Mouse (Mus musculus) embryonic stem cell, embryonic (primary cell): Measurements from ENCODE around the gene Megf8.

Experiments used
- CTCF ChIA-PET, 4 experiments: fragments of 300-600 bp in 2 of 4; fragments of 350-600 bp in 2 of 4; sonication (Branson Sonifier 250); formaldehyde crosslinking; loops; one replicate each; lab custom pipeline; 2022; ENCODE audit warnings: inconsistent platforms in 2 of 4; lab: Charles Lee
- POLR2A ChIA-PET, 4 experiments: fragments of 300-600 bp in 2 of 4; fragments of 350-600 bp in 2 of 4; sonication (Branson Sonifier 250); formaldehyde crosslinking; loops; one replicate each; lab custom pipeline; 2022; ENCODE audit warnings: antibody characterized with exemption in 4 of 4, inconsistent platforms in 1 of 4; lab: Charles Lee

Megf8 gene

GRCm38 (mm10) chr7:25323219-25323618 is 6.3 kb downstream of the Megf8 start:
- ChIA-PET CTCF (interaction anchor here in 1 of 4 experiments (0.7 to 3.8 kb wide), 2 partner anchors 11 to 56 kb away, joined by 3 to 28 read pairs; no protein-coding TSS in a partner anchor), POLR2A (interaction anchor here in 2 of 4 experiments (0.8 to 1.9 kb wide), 7 partner anchors 10 to 72 kb away, joined by 3 to 7 read pairs (median 4); partner anchors contain the start of gene Pafah1b3 (in 1 of the 2))

- CTCF ChIA-PET: interaction anchor here in 1 of 4 experiments (0.8 to 1.6 kb wide), 4 partner anchors 9 to 226 kb away, joined by 3 to 6 read pairs (median 4); partner anchors contain the start of genes Gsk3a and Megf8
- POLR2A ChIA-PET: interaction anchor here in 2 of 4 experiments (0.6 to 1.2 kb wide), 6 partner anchors 8 to 115 kb away, joined by 3 to 6 read pairs (median 4); partner anchors contain the start of genes Megf8 (in 1 of the 2) and Pafah1b3 (in 1 of the 2)
These were observed 8.5 kb downstream of the Megf8 start for GRCm38 (mm10) chr7:25325431-25325830.

DNA sequence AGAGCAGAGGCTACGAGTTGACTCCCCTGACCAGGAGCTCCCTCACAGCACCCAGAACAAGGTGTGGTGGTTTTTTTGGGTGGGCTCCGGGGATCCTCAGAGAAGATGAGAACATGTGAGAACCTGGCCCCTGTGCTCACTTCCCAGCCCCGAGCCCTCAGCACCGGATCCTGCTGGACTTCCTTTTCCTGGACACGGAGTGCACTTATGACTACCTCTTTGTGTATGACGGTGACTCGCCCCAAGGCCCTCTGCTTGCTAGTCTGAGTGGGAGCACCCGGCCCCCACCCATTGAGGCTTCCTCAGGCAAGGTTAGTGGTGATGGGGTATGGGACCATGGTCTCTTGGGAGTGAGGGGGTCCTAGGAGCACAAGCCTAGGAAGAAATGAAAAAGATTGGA is 9.3 kb downstream of the Megf8 start:
- POLR2A ChIA-PET: interaction anchor here in 2 of 4 experiments (0.6 to 1.2 kb wide), 3 partner anchors 10 to 62 kb away, joined by 3 to 4 read pairs (median 4); partner anchors contain the start of genes Megf8 (in 1 of the 2) and Pafah1b3 (in 1 of the 2)

GRCm38 (mm10) chr7:25333596-25334307 is 16.8 kb downstream of the Megf8 start:
- CTCF ChIA-PET: interaction anchor here (0.5 to 3.3 kb wide), 77 partner anchors 9 to 322 kb away, joined by 3 to 28 read pairs (median 4); partner anchors contain the start of genes Megf8 (in 3 of the 4), Pafah1b3 (in 3 of the 4), Tmem145 (in 2 of the 4) and Dedd2 (in 1 of the 4)
- POLR2A ChIA-PET: interaction anchor here (0.6 to 2.1 kb wide), 11 partner anchors 8 to 893 kb away, joined by 3 to 8 read pairs (median 3); partner anchors contain the start of genes Megf8 (in 2 of the 4) and Pafah1b3 (in 1 of the 4)

More for the DNA sequence above, 9.3 kb downstream of the Megf8 start:
- CTCF ChIA-PET: interaction anchor here in 1 of 4 experiments (0.8 to 1.6 kb wide), 4 partner anchors 9 to 226 kb away, joined by 3 to 6 read pairs (median 4); partner anchors contain the start of genes Gsk3a and Megf8

- POLR2A ChIA-PET: interaction anchor here in 3 of 4 experiments (0.7 to 2.1 kb wide), 5 partner anchors 9 to 146 kb away, joined by 3 to 8 read pairs (median 6); partner anchors contain the start of gene Megf8 (in 1 of the 3)
- CTCF ChIA-PET: interaction anchor here (0.5 to 3.3 kb wide), 31 partner anchors 9 to 241 kb away, joined by 3 to 28 read pairs (median 6); partner anchors contain the start of genes Pafah1b3 (in 3 of the 4), Megf8 (in 2 of the 4), Dedd2 (in 1 of the 4) and Zfp526 (in 1 of the 4)
These were observed 17.5 kb downstream of the Megf8 start for GRCm38 (mm10) chr7:25334472-25334871.

DNA sequence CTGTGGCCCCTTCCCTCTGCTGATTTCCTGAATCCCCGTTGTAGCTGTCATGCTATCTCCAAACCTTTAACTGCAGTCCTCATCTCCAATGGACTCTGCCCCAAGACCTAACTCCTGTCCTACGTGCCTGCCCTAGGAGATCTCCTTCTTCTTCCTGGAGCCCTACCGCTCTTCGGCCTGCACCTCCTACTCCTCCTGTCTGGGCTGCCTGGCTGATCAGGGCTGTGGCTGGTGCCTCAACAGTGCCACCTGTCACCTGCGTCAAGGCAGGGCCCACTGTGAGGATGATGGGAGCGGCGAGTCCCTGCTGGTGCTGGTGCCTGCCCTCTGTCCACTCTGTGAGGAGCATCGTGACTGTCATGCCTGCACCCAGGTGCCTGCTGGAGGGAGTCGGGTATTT is 22.4 kb downstream of the Megf8 start:
- CTCF ChIA-PET: interaction anchor here in 1 of 4 experiments (0.8 kb wide), 1 partner anchor 17 kb away, joined by 3 read pairs; no protein-coding TSS in a partner anchor
- POLR2A ChIA-PET: interaction anchor here in 1 of 4 experiments (0.5 to 1.6 kb wide), 2 partner anchors 43 to 56 kb away, joined by 3 read pairs; no protein-coding TSS in a partner anchor

DNA sequence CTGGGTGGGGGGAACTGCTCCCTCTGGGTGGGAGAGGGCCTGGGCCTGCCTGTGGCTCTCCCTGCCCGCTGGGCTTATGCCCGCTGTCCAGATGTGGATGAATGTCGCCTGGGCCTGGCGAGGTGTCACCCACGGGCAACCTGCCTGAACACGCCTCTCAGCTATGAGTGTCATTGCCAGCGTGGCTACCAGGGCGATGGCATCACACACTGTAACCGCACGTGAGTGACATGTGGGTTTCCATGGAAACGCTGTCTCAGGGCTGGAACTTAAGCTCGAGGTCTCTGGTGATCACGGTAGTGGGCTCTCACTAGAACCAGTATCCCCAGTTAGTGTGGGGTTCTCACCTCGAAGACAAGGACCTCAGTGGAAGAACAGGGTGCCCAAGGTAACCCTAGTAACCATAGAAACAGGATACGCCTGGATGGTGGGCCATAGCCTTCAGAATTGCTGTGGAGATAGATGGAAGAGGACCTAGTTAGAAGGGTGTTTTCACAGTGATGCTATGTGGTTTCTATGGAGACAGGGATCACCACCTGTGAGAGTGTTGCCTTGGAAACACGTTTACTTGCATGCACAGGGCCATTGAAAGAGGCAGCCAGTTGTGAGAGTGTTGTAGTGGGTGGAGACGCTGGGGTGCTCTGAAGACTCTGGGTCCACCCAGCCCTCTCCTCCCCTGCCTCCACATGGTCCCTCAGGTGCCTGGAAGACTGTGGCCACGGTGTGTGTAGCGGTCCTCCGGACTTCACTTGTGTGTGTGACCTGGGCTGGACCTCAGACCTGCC is 24.2 kb downstream of the Megf8 start:
- ChIA-PET POLR2A (no interaction called here), CTCF (no interaction called here)

- ChIA-PET POLR2A (interaction anchor here in 1 of 4 experiments (1.3 kb wide), 1 partner anchor 17 kb away, joined by 6 read pairs; no protein-coding TSS in a partner anchor), CTCF (interaction anchor here in 1 of 4 experiments (0.6 kb wide), 1 partner anchor 60 kb away, joined by 3 read pairs; no protein-coding TSS in a partner anchor)
These were observed 31.9 kb downstream of the Megf8 start for GRCm38 (mm10) chr7:25348861-25349260.

DNA sequence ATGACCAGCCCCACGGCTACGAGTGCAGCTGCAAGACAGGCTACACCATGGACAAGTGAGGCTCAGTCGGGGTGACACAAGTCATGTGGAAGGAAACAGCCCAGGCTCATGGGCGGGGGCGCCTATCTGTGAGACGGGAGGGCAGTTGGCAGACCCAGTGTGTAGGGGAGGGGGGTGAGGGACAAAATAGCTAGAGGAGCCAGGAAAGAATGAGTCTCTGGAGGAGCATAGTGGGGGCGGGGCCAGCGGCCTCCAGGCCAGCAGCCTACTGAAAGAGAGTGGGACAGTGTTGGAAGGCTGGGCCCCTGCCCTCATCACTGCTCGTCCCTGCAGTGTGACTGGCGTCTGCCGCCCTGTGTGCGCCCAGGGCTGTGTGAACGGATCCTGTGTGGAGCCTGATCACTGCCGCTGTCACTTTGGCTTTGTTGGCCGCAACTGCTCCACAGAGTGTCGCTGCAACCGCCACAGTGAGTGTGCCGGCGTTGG is 41.8 kb downstream of the Megf8 start:
- ChIA-PET POLR2A (interaction anchor here in 2 of 4 experiments (0.5 to 1.0 kb wide), 2 partner anchors 36 to 1830 kb away, joined by 3 read pairs; no protein-coding TSS in a partner anchor), CTCF (interaction anchor here in 2 of 4 experiments (0.8 to 1.6 kb wide), 4 partner anchors 20 to 50 kb away, joined by 3 read pairs; no protein-coding TSS in a partner anchor)

DNA sequence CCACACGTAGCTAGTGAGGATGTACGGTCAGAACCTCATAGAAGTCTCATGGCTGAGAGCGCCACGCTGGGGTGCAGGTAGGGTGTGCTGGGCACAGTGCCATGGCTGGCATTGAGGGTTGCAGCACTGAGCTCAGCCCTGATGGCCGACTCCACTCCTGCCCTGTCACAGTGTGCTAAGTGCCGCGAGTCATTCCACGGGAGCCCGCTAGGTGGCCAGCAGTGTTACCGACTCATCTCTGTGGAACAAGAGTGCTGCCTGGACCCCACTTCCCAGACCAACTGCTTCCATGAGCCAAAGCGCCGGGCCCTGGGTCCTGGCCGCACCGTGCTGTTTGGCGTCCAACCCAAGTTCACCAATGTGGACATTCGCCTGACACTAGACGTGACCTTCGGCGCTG is 46.2 kb downstream of the Megf8 start:
- CTCF ChIA-PET: interaction anchor here in 3 of 4 experiments (0.6 to 1.7 kb wide), 9 partner anchors 14 to 638 kb away, joined by 3 to 9 read pairs (median 4); partner anchors contain the start of genes Megf8 (in 1 of the 3) and Pafah1b3 (in 1 of the 3)
- POLR2A ChIA-PET: no interaction called here

DNA sequence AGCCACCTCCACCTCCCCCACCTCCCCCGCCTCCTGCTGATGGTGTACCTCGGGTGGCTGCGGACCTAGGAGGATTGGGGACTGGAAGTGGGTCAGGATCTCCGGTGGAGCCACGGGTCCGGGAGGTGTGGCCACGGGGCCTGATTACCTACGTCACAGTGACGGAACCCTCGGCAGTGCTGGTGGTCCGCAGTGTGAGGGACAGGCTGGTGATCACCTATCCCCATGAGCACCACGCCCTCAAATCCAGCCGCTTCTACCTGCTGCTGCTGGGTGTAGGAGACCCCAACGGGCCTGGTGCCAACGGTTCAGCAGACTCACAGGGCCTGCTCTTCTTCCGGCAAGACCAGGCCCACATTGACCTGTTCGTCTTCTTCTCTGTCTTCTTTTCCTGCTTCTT is 46.7 kb downstream of the Megf8 start:
- CTCF ChIA-PET: interaction anchor here in 3 of 4 experiments (0.6 to 1.7 kb wide), 6 partner anchors 13 to 69 kb away, joined by 3 to 9 read pairs (median 4); partner anchors contain the start of genes Megf8 (in 1 of the 3) and Pafah1b3 (in 1 of the 3)
- POLR2A ChIA-PET: interaction anchor here in 1 of 4 experiments (1.6 kb wide), 1 partner anchor 66 kb away, joined by 5 read pairs; the partner anchor contains the start of gene Pafah1b3

GRCm38 (mm10) chr7:25365937-25366625 is 49.1 kb downstream of the Megf8 start:
- CTCF ChIA-PET: interaction anchor here (0.6 to 1.8 kb wide), 7 partner anchors 11 to 267 kb away, joined by 3 to 7 read pairs (median 4); no protein-coding TSS in a partner anchor
- POLR2A ChIA-PET: interaction anchor here in 3 of 4 experiments (0.5 to 2.3 kb wide), 12 partner anchors 8 to 237 kb away, joined by 3 to 7 read pairs (median 4); partner anchors contain the start of genes Cic (in 1 of the 3) and Pafah1b3 (in 1 of the 3)

DNA sequence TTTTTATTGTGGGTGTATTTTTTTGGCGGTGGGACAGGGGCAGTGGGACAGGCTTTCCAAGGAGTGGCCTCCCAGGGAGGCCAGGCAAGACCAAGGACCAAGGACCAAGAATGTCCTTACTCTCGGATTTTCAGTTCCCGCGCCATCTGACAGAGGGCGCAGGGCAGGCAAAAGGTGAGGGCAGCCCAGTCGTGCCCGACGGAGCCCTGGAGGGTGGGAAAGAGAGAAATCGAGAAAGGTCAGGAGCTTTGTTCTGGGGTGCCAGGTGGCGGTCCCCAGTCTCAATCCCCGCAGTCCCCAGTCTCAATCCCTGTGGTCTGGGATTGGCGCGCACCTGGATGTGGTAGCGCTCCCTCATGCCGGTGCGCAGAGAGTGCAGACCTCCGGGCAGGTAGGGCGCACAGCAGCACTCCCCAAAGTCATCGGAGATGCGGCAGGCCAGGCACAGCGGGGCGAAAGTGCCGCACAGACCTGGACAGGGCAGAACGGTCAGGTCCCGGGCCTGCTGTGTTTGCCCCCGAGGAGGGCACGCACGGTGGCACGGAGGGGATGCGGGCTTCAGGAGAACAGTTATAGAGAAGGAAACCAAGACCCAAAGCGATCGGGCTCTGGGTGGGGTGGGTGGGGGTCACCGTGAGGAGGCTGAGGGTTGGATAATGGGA is 50.8 kb downstream of the Megf8 start:
- ChIA-PET POLR2A (interaction anchor here in 2 of 4 experiments (0.6 to 2.7 kb wide), 5 partner anchors 9 to 76 kb away, joined by 3 to 8 read pairs (median 5); partner anchors contain the start of gene Pafah1b3 (in 1 of the 2)), CTCF (interaction anchor here in 2 of 4 experiments (0.5 to 1.5 kb wide), 3 partner anchors 12 to 112 kb away, joined by 3 to 5 read pairs (median 3); no protein-coding TSS in a partner anchor)

DNA sequence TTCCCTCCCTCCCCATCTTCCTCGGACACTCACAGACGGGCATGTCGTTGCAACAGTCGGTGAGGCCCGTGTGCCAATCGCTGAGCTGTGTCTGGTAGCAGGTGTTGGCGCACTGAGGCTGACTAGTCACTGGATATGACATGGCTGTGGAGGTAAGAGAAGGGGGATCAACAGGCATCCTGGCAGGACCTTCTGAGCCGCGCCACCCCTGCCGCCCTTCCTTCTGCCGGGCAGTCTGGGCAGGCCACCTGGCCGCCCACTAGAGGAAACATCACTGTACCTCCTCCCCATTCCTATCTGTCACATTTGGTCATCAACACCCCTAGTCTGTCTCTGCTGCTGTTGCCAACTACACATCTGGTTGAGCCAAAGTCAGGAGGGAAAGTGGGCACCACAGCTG is 51.4 kb downstream of the Megf8 start:
- ChIA-PET POLR2A (interaction anchor here in 2 of 4 experiments (0.6 to 2.7 kb wide), 5 partner anchors 9 to 77 kb away, joined by 3 to 8 read pairs (median 5); partner anchors contain the start of gene Pafah1b3 (in 1 of the 2)), CTCF (interaction anchor here (0.5 to 1.5 kb wide), 5 partner anchors 11 to 112 kb away, joined by 3 to 5 read pairs (median 3); no protein-coding TSS in a partner anchor)

- ChIA-PET CTCF (interaction anchor here in 1 of 4 experiments (0.6 kb wide), 1 partner anchor 29 kb away, joined by 3 read pairs; no protein-coding TSS in a partner anchor), POLR2A (interaction anchor here in 1 of 4 experiments (1.3 to 2.7 kb wide), 2 partner anchors 8 to 71 kb away, joined by 3 to 8 read pairs; partner anchors contain the start of gene Pafah1b3)
These were observed 52.2 kb downstream of the Megf8 start, which contains the start of gene Cnfn for GRCm38 (mm10) chr7:25369058-25369749. TSS of gene Cnfn (minus strand) at chr7:25369724.
